Mouse (Mus musculus) embryonic facial prominence, embryonic 12.5 days (tissue): ENCODE measurements around the gene Dtx1. TPM values are rescaled to one million over a fixed set of nuclear protein-coding genes. Genes with fewer than 3 reads are reported as not detected.

Experiments used
- ATAC-seq: fragments of 200-750 bp; cut with Nextera tagmentation; 2 replicates; pipeline ENCODE4 v1.8.0; 2017; ENCODE audit not compliant: insufficient number of reproducible peaks, insufficient read depth, low FRiP score, low TSS enrichment
- H3K27ac ChIP-seq: fragments of 300-500 bp; sonication (generic); 2 replicates; pipeline ENCODE4 v1.5.1; 2016; ENCODE audit warnings: mild to moderate bottlenecking
- H3K27me3 ChIP-seq: fragments of 300-500 bp; sonication (generic); 2 replicates; pipeline ENCODE4 v1.6.1; 2016; ENCODE audit warnings: mild to moderate bottlenecking, moderate library complexity
- H3K36me3 ChIP-seq: fragments of 300-500 bp; sonication (generic); 2 replicates; pipeline ENCODE4 v1.6.1; 2016; ENCODE audit warnings: mild to moderate bottlenecking
- H3K4me1 ChIP-seq: fragments of 300-500 bp; sonication (generic); 2 replicates; pipeline ENCODE4 v1.6.1; 2016
- H3K4me2 ChIP-seq: fragments of 300-500 bp; sonication (generic); replicated peaks from 2 replicates; pipeline ENCODE4 v1.6.1; 2016; ENCODE audit warnings: mild to moderate bottlenecking, moderate library complexity
- H3K4me3 ChIP-seq: fragments of 300-500 bp; sonication (generic); 2 replicates; pipeline ENCODE4 v1.5.1; 2016; ENCODE audit warnings: mild to moderate bottlenecking
- H3K9ac ChIP-seq: fragments of 300-500 bp; sonication (generic); 2 replicates; pipeline ENCODE4 v1.6.1; 2016; ENCODE audit warnings: mild to moderate bottlenecking, moderate library complexity
- H3K9me3 ChIP-seq: fragments of 300-500 bp; sonication (generic); 2 replicates; pipeline ENCODE4 v1.6.1; 2016; ENCODE audit warnings: mild to moderate bottlenecking, moderate library complexity
- whole genome bisulfite sequencing: fragments of 180-500 bp; shearing (Covaris S2); methylation state at CpG from one replicate; pipeline ENCODE4 v1.1.7; 2016; 5-methylcytosine and 5-hydroxymethylcytosine counted together
- polyA plus RNA-seq: library from polyadenylated mRNA; unstranded; fragments of >200 nt; fragmentation: Nextera tagmentation; extraction: Ambion mirVana; gene quantifications from 2 replicates; pipeline ENCODE4 v1.2.1, GENCODE M21; 2016

Dtx1 gene
- polyA plus RNA-seq, 1 experiment from 2014 or later = 8.9 TPM

DNA sequence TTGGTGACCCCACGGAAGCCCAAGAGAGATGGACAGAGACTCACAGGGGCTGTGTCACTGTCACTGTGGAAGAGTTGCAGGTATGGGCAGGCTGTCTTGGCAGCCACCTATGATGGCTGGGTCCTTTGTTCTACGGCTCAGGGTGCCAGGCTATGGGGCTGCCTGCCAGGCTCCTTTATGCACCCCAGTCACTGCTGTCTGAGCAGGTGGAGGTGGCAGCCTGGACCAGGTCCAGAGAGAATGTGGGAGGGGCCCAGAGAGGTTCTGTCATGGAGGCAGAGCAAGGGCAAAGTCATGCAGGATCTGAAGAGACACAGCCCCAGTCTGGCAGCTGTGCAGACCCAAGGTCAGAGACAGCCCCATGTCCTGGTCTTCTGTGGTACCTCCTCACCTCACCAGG is 8.8 kb downstream of the Dtx1 start:
- WGBS = 95% methylated on average over 2 of the region's 2 CpGs
- no peak overlapping the region for H3K4me2 ChIP-seq
- no peak overlapping the region for H3K27ac ChIP-seq
- ATAC-seq = no peak
- no peak overlapping the region for H3K9ac ChIP-seq
- H3K4me1 ChIP-seq = peaks cover 25% of the 10 kb centered on the region
- no peaks in the 10 kb centered on the region for H3K36me3 ChIP-seq
- no peaks in the 10 kb centered on the region for H3K9me3 ChIP-seq
- H3K4me3 ChIP-seq = no peak overlapping the region
- H3K27me3 ChIP-seq = peaks cover 49% of the 10 kb centered on the region

DNA sequence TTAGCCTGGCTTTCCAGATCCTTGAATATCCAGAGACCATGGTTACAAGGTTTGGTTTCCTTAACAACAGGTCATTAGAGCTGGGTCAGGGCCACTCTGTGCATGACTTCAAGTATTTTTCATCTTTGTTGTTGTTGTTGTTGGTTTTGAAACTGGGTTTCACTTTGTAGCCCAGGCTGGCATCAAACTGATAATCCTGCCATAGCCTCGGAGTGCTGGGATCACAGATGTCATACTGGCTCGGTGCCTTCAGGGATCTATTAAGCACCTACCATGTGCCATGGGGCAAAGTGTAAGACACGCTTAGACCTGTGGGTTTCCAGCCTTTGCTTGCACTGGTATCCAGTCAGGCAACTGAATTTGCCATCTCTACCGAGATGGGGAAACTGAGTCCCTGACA is 9.3 kb downstream of the Dtx1 start:
- no peak for ATAC-seq
- H3K27ac ChIP-seq = no peak overlapping the region
- H3K9me3 ChIP-seq = no peaks in the 10 kb centered on the region
- no peak overlapping the region for H3K4me2 ChIP-seq
- no peak overlapping the region for H3K4me3 ChIP-seq
- H3K9ac ChIP-seq = no peak overlapping the region
- peaks cover 45% of the 10 kb centered on the region for H3K27me3 ChIP-seq
- no peaks in the 10 kb centered on the region for H3K36me3 ChIP-seq
- H3K4me1 ChIP-seq = peaks cover 25% of the 10 kb centered on the region
- 80% methylated on average over 4 of the region's 4 CpGs for WGBS

DNA sequence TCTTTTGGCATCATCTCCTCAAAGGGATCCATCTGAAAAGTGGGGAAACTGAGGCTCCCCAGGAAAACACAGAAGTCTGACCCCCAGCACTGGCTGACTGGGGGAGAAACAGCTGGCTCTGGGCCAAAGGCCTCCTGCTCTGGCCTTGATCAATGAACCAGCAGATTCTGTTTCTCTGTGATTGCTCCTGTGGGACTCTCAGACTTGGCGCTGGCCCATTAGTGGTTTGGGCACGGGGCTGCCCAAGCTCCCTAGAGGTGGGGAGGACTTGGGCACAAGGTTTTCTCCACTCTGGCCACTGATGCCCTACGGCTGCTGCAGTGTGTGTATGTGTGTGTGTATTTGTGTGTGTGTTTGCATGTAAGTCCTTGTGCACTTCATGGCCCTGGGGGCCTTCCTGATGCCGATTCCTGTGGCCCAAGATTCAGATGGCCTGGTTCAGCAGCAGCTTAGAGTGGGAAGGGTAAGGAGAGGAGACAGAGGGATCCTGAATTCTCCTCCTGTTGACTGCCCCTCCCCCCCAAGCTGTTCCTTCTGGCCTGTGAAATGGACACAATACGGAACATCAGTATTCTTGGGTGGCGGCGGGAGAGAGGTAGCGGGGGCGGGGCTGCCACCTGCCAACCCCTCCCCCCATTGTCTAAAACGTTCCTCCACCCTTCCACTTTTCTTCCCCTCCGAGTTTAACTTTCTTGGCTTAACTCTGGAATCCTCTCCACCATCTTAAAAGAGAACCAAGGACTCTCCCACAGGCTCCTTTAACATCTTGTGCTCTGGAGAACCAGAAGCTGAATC is 10.5 kb downstream of the Dtx1 start:
- Histone ChIP-seq H3K36me3 (no peaks in the 10 kb centered on the region), H3K9ac (no peak overlapping the region), H3K4me2 (no peak overlapping the region), H3K4me1 (peaks cover 15% of the 10 kb centered on the region), H3K9me3 (no peaks in the 10 kb centered on the region), H3K27ac (no peak overlapping the region), H3K27me3 (peaks cover 56% of the 10 kb centered on the region), H3K4me3 (no peak overlapping the region)
- WGBS = 58% methylated on average over 11 of the region's 11 CpGs
- ATAC-seq = no peak

DNA sequence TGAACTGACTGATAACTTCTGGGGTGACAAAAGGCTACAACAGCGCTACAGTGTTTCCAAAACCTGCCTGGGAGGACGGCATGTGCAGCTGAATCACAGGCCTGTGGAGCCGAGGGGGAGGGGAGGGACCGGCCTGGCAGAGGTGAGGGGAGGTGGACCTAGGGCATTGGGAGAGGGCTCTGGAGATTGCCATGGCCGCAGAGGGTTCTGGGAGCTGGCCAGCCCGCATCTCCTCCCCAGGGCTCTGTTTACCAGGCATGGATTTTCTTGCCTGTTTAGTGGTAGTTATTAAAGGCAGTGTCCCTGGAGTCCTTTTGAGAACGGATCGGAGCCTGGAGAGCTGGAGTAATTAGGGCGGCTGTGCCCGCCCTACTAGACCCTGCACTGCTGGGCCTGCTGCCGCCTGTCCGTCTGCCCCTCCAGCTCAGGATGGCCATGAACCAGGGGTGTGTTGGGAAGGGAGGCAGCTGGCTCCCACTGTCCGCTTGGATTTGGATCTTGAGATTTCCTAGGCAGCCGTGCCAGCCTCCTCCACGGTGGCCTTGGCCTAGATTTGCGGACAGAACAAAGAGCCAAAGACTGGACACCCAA is 12.8 kb downstream of the Dtx1 start:
- H3K27me3 ChIP-seq = peaks cover 65% of the 10 kb centered on the region
- H3K9ac ChIP-seq = no peak overlapping the region
- peaks cover 21% of the 10 kb centered on the region for H3K4me1 ChIP-seq
- peaks cover 3% of the 10 kb centered on the region; the same call in 1 of the 2 replicates for H3K36me3 ChIP-seq
- WGBS = 44% methylated on average over 16 of the region's 16 CpGs
- no peaks in the 10 kb centered on the region for H3K9me3 ChIP-seq
- no peak overlapping the region for H3K4me3 ChIP-seq
- no peak overlapping the region for H3K27ac ChIP-seq
- no peak overlapping the region for H3K4me2 ChIP-seq
- ATAC-seq = no peak

DNA sequence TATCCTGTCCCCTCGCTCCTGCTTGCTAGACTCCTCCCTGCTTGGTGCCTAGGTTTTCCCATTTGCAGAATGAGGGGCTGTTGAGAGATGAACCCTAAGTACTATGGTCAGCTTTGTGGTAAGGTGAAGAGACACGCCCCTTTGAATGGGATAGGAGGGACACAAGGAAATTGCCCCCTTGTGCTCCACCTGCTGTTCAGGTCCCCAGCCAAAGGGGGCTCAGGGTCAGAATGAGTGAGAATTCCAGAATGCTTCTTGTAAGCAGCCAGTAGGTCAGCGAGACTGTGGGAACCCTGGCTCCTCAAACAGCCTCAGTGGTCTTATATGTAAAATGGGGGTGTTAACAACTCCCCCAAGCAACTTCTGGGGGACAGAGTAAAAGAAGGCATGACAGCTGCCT is 13.5 kb downstream of the Dtx1 start:
- H3K27ac ChIP-seq = no peak overlapping the region
- no peak overlapping the region for H3K4me3 ChIP-seq
- H3K27me3 ChIP-seq = peaks cover 67% of the 10 kb centered on the region
- H3K4me1 ChIP-seq = peaks cover 21% of the 10 kb centered on the region
- peaks cover 5% of the 10 kb centered on the region; the same call in 1 of the 2 replicates for H3K36me3 ChIP-seq
- WGBS = 51% methylated on average over 3 of the region's 3 CpGs
- no peak overlapping the region for H3K4me2 ChIP-seq
- H3K9me3 ChIP-seq = no peaks in the 10 kb centered on the region
- no peak overlapping the region for H3K9ac ChIP-seq
- ATAC-seq = no peak

DNA sequence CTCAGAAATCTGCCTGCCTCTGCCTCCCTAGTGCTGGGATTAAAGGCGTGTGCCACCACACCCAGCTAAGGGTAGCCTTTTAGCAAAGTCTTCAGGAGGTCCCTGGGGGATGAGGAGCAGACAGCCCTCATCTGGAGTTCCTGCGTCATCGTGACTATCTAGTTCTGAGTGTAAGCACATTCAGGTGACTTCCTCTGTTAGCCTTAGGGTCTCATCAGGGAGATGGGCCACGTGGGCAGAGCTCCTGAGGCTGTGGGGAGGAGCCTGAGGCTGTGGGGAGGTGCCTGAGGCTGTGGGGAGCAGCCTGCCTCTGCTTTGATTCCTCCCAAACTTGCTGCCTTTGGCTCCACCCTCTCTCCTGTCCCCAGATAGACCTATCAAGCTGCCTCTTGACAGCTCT is 14.9 kb downstream of the Dtx1 start:
- Histone ChIP-seq H3K4me1 (peaks cover 21% of the 10 kb centered on the region), H3K9ac (no peak overlapping the region), H3K9me3 (no peaks in the 10 kb centered on the region), H3K4me2 (no peak overlapping the region), H3K36me3 (peaks cover 5% of the 10 kb centered on the region; the same call in 1 of the 2 replicates), H3K4me3 (no peak overlapping the region), H3K27me3 (peaks cover 80% of the 10 kb centered on the region), H3K27ac (no peak overlapping the region)
- WGBS = 62% methylated on average over 4 of the region's 4 CpGs
- no peak for ATAC-seq

DNA sequence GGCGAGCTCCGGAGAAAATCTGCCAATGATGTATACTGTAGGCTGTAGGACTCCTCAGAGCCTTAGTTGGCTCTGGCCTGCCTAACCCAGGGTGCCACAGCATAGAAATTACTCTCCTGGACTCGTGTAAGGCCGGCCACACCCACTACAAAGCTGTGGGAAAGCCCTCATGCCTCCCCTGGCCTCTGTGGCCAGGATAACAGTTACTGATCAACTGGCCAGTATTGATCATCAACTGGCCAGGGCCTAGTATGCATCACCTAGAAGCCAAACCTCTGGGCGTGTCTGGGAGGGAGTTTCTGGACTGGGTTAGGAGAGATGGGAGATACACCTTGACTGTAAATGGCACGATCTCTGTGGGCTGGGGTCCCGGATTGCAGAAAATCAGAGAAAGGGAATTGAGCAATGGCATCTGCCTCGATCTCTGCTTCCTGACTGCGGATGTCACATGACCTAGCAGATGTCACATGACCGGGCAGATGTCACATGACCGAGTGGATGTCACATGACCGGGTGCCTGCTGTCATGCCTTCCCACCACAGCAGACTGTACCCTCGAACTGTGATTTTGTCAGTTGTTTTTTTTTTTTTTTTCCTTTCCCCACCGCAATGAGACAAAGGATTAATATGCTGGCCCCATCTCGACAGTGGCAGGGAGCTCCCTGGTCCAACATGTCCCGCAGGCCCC is 15.5 kb downstream of the Dtx1 start:
- WGBS = 75% methylated on average over 16 of the region's 16 CpGs
- ATAC-seq = no peak
- Histone ChIP-seq H3K27me3 (peaks cover 83% of the 10 kb centered on the region), H3K9me3 (no peaks in the 10 kb centered on the region), H3K27ac (no peak overlapping the region), H3K4me1 (peaks cover 18% of the 10 kb centered on the region), H3K36me3 (peaks cover 5% of the 10 kb centered on the region; the same call in 1 of the 2 replicates), H3K9ac (no peak overlapping the region), H3K4me3 (no peak overlapping the region), H3K4me2 (no peak overlapping the region)

DNA sequence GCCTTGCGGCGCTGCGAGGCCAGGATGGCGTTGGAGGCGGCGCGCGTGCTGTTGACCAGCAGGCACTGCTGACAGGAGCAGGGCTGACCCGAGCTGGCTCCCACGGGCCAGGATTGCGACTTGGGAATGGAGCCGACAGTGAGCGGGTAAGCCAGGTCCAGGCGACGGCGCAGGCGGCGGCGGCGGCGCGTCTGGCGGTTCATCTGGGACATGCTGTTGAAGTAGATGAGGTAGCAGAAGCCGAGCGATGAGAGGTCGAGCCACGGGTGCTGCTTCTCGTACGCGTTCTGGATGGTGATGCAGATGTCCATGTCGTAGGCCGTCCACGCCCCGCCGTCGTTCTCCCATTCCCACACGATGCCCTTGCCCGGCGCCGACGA is 17.0 kb downstream of the Dtx1 start:
- 3% methylated on average over 41 of the region's 41 CpGs for WGBS
- H3K4me1 ChIP-seq = peaks cover 18% of the 10 kb centered on the region
- H3K4me3 ChIP-seq = peak overlapping the region; percentile 12; the same call in 1 of the 2 replicates
- peaks cover 5% of the 10 kb centered on the region; the same call in 1 of the 2 replicates for H3K36me3 ChIP-seq
- H3K4me2 ChIP-seq = peak overlapping the region; percentile 43
- no peak for ATAC-seq
- H3K27ac ChIP-seq = no peak overlapping the region
- peak overlapping the region; percentile 12; the same call in 1 of the 2 replicates for H3K9ac ChIP-seq
- H3K9me3 ChIP-seq = no peaks in the 10 kb centered on the region
- peaks cover 70% of the 10 kb centered on the region for H3K27me3 ChIP-seq

DNA sequence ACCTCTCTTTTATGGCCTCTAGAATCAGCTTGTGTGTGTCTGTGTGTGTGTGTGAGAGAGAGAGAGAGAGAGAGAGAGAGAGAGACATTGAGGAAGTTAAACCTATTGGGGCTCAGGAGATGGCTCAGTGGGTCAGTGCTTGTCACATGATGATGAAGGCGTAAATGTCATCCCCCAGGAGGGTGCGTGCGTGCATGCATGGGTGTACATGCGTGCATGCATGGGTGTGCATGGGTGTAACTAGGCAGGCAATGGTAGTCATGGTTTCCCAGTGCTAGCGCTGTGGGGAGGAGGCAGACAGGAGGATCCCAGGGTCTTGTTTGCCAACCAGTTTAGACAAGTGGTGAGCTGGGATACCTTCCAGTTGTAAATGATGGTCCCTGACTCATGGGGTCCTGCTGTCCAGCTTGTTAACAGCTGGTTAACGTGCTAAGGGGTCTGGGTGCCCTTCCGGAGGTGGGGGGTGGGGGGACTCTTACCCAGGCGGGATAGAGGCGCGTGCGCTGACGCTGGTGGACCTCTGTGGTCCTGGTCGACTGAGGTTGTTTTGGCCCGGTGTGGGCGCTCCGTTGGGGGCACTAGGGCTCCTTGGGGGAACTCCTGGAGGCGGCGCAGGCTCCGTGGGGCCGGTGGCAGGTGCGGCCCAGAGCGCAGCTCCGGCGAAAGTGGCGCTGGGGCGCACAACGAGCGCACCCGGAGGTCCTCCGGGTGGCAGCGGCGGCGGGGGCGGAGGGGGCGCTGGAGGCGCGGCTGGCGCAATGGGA is 17.6 kb downstream of the Dtx1 start:
- Histone ChIP-seq H3K4me1 (peaks cover 18% of the 10 kb centered on the region), H3K4me3 (peak overlapping the region; percentile 12; the same call in 1 of the 2 replicates), H3K27ac (no peak overlapping the region), H3K36me3 (peaks cover 5% of the 10 kb centered on the region; the same call in 1 of the 2 replicates), H3K9me3 (no peaks in the 10 kb centered on the region), H3K4me2 (peak overlapping the region; percentile 43), H3K27me3 (peaks cover 70% of the 10 kb centered on the region), H3K9ac (peak overlapping the region; percentile 12; the same call in 1 of the 2 replicates)
- no peak for ATAC-seq
- WGBS = 13% methylated on average over 37 of the region's 38 CpGs

DNA sequence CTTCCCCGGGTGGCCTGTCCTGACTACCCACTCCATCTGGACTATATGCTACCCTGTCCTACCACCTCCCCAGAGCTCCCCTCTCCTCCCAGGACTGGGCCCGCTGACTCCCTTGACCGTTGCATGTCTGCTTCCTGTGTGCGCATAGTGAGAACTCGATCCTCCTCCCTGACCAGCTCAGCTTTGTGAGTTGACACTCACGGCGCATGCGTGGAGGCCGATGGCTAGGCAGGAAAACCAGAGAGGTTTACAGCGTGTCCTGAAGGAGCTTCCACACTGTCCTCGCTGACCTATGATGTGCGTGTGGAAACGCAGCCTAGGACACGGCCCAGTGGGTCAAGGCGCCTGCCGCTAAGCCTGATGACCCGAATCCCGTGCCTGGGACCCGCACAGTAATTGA is 19.7 kb downstream of the Dtx1 start:
- peaks cover 14% of the 10 kb centered on the region for H3K4me1 ChIP-seq
- 77% methylated on average over 19 of the region's 19 CpGs for WGBS
- H3K27me3 ChIP-seq = peaks cover 60% of the 10 kb centered on the region
- no peak overlapping the region for H3K27ac ChIP-seq
- no peak overlapping the region for H3K4me3 ChIP-seq
- ATAC-seq = no peak
- peaks cover 5% of the 10 kb centered on the region; the same call in 1 of the 2 replicates for H3K36me3 ChIP-seq
- H3K4me2 ChIP-seq = no peak overlapping the region
- H3K9me3 ChIP-seq = no peaks in the 10 kb centered on the region
- H3K9ac ChIP-seq = no peak overlapping the region

DNA sequence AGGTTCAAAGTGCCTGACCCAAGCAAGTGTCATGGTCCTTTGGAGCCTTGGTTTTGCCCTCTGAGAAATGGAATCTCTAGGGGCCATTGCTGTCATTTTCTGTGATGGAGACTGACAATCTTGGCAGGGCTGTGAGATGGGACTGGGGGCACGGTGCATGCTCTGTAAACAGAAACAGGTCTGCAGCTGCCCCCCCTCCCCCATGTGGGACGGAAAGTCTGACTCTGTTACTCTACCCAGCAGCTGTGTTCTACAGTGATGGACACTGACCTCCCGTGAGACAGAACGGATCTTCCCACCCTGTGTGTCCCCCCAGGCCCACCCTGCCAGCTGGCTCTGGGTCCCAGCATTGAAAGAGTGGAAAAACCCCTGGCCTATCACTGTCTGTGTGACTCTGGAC is 21.3 kb downstream of the Dtx1 start:
- Histone ChIP-seq H3K9me3 (no peaks in the 10 kb centered on the region), H3K36me3 (peaks cover 5% of the 10 kb centered on the region; the same call in 1 of the 2 replicates), H3K27ac (no peak overlapping the region), H3K4me3 (no peak overlapping the region), H3K27me3 (peaks cover 47% of the 10 kb centered on the region), H3K9ac (no peak overlapping the region), H3K4me2 (no peak overlapping the region), H3K4me1 (peaks cover 14% of the 10 kb centered on the region)
- 43% methylated on average over 4 of the region's 4 CpGs for WGBS
- ATAC-seq = no peak
